Mouse (Mus musculus) layer of hippocampus, adult 8-10 months (tissue): ENCODE measurements around the gene Rnf208. TPM values are rescaled to one million over a fixed set of nuclear protein-coding genes. Genes with fewer than 3 reads are reported as not detected.
A peak's percentile ranks its signal among the peaks of the same experiment; 100 is the strongest.

ENCODE experiments used
- DNase-seq, 2 experiments: peaks; one replicate each; pipeline ENCODE4 v3.0.0; 2022; ENCODE audit warnings: low spot score in 2 of 2
- total RNA-seq, 4 experiments: library from RNA; stranded (reverse); gene quantifications; 2 replicates each; pipeline ENCODE4 v1.2.4; 2022

Rnf208 gene
- total RNA-seq, 4 experiments from 2014 or later, result 219 to 241 (median 229) TPM

DNA sequence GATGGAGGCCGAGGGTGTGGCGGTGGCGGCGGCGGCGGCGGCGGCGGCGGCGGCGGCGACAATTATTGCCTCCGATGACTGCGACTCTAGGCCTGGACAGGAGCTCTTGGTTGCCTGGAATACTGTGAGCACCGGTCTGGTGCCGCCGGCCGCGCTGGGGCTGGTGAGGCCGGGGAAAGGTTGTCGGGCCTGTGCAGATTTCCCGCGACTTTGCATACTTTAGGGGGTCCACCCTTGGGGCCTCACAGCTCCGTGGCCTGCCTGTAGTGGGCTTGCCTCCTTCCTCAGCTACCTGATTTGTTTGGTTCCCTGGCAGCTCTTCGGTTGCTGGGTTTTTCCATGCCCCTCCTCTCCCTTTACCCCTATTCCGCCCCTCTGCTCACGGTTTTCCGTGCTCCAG lies 30.5 kb downstream of the Rnf208 start:
- no peak for DNase-seq

DNA sequence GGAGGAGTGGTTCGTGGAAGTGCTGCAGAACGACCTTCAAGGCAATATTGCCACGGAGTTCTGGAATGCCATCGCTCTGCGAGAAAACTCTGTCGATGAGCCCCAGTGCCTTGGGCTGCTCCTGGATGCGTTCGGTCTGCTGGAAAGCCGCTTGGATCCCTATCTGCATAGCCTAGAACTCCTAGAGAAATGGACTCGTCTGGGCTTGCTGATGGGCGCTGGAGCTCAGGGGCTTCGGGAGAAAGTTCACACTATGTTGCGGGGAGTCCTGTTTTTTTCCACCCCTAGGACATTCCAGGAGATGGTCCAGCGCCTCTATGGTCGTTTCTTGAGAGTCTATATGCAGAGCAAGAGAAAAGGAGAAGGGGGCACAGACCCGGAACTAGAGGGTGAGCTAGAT lies 31.0 kb downstream of the Rnf208 start:
- DNase-seq, result no peak

DNA sequence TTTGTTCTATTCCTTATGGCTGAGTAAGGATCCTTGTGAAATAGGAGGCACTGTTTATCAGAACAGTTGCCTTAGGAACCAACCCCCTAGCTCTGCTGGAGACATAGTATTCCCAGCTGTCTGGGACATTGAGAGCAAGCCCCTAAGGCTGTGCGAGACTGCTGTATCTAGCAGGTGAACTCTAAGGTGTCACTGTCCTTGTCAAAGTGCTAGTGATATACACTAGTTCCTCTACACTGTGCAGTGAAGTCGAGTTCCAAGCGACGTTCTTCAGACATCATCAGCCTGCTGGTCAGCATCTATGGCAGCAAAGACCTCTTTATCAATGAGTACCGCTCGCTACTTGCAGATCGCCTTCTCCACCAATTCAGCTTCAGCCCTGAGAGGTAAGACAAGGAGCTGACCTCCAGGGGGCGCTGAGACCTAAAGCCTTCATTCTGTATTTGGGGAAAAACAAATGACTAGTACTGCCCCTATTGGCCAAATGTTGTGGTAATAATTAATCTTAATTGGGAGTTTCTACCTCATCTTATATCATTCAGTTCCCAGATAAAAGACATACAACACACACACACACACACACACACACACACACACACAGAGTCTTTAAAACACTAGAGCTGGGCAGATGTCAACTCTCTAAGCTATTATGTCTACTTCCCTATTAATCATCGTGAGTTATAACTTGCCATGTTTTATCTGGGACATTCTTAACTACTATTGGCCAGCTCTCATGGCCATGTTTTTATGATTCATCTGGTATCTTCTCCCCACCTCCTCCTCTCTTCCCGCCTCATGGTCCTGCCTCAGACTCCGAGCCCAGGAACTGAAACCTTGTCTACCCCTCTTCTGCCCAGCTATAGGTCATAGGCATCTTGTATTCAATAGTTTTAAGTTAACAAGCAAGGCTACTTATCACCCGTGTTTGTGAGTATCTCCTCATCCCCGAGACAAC lies 37.1 kb downstream of the Rnf208 start:
- peak in 1 of 2 experiments; percentile 87 for DNase-seq

DNA sequence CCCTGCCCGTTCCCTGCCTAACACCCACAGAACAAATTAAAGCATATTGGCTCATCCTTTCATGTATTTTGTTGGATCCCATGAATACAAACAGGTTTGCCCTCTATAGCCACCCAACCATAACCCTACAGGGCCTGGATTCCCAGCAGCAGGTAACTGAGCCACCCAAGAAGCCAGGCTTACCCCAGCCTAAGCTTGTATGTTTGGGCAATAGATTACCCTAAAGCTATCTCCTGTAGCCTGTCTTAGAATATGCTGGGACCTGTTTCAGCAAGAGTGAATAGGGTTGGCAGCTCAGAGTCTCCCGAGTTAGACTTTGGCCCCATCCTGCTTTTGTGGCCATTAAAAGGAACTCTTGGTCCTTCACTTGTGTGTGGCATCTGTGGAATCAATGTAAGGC lies 43.5 kb downstream of the Rnf208 start:
- no peak for DNase-seq

DNA sequence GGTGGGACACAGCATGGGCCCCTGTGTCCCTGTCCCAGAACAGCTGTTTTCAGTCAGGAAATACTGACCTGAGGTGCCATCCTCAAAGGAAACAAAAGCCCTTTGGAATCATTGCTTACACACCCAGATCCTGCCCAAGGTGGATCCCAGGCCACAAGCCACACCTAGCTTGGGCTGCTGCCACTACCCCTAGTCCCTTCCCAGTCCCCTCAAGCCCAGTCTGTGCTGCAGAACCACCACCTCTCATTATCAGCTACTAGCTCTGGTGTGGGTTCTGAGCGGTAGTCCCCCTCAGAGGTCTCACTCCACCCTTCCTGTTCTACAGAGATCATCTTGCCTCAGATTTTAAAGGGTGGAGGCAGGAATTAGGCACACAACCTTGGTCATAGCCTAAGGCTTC lies 44.3 kb downstream of the Rnf208 start:
- no peak for DNase-seq

DNA sequence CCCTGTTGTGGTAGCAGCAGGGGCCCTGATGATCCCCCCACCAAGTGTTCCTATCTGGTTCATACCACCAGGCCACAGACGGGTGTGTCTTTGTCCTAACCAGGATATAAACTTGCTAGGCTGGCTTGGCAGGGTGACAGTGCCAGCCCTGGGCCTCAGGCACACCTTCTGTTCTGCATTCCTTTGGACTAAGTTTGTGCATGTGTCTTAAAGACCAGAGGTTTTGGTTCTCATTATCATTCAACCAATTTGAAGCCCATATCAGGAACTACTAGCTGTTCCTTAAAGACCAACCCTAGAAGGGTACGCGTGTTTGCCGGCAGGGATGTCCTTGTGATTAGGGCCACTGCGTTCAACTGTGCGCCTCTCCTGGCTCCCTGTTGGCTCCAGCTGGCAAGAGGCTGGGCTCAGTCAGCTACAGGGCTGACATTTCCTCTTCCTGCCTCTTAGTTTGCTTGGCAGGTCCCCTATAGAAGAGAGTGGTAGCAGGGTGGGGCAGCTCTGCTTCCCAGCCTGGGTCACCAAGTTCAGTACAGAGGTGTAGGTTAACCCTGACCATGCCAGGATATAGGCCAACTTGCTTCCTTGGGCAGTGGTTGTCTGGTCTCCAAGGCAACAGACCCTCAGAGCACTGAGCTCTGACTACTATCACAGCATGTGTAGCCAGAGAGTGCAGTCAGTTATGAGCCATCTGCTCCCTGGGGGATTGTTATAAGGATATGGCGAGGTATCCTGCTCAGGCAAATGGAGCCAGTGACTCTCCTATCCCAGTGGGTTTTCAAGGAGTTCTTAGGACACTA lies 45.0 kb downstream of the Rnf208 start:
- no peak for DNase-seq

DNA sequence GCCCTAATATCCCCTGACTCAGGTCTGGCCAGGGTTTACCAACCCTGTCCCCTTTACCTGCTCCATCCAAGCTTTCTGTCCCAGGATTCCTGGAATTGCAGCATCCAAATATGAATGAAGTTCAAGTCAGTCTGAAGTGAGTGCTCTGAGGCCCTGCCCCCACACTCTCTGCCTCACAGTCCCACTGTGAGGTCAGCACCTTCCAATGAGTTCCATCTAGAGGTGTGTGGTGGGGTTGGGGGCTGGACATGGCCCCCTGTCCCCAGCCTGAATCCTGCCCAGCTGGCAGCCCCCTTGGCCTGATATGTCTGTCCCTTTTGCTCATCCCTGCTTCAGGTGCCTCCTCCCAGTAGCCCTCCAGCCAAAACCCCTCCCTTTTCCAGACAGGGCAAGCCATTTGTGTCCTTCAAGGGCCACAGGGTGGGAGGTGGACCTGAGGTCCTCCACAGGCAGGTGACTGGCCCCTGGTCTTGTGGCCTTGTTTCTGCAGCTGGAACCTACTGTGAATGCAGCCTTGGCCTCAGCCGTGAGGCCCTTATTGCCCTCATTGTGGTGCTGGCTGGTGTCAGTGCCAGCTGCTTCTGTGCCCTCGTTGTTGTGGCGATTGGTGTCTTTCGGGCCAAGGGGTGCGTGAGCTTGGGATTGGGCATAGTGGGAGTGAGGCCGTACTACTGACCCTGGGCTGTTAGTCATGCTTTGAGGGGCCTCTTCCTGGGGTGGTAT lies 46.0 kb downstream of the Rnf208 start, which contains the start of gene Tmem210:
TSS of gene Tmem210 (plus strand) at position 219 of the 723 bp plus-strand sequence.
- DNase-seq, result no peak

DNA sequence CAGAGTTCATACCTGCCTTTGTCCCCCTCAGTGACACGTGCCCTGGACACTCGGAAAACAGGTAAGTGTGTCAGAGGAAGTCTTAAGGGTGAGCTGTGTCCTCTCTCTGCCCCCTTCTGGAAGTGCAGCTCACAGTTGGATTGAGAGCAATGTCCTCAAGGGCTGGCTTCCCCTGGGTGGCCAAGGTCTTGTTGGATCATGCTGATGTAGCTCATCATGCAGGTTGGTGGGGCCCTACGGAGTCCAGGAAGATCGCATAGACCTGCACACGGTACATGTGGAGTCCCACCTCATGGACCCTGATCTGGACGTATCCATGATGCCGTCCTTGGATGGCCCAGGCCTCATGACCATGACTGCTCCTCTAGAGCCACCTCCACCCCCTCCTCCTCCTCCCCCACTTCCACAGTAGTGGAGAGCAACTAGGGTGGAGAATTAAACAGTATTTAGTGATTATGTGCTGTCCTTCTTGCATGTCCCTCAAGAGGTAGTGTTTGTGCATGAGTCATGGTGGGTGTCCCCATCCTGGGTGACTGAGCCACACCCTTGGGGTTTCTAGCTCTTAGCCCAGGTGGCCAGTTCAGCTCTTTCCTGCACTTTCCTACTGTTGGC lies 46.8 kb downstream of the Rnf208 start:
- no peak for DNase-seq

DNA sequence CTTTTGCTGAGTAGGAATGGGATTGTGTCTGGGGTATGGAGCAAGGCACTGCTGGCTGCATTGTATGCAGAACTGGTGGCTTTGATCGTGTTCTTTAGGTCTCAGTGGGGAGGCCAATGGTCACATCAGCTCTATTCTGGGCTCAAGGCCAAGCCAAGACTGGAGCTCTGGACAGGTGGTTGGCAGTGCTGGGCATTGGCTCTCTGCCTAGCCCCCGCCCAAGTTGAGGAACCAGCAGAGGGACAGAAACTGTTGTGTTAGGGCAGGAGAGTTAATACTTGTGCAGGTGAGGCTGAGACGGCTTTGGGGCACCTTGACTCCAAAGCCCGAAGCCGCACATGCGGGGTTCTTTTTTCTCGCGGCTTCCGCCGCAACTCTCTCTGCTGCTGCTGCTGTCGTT lies 47.6 kb downstream of the Rnf208 start, which contains the start of gene Lrrc26:
TSS of gene Lrrc26 (plus strand) at position 265 of the 400 bp plus-strand sequence.
- DNase-seq, result no peak

DNA sequence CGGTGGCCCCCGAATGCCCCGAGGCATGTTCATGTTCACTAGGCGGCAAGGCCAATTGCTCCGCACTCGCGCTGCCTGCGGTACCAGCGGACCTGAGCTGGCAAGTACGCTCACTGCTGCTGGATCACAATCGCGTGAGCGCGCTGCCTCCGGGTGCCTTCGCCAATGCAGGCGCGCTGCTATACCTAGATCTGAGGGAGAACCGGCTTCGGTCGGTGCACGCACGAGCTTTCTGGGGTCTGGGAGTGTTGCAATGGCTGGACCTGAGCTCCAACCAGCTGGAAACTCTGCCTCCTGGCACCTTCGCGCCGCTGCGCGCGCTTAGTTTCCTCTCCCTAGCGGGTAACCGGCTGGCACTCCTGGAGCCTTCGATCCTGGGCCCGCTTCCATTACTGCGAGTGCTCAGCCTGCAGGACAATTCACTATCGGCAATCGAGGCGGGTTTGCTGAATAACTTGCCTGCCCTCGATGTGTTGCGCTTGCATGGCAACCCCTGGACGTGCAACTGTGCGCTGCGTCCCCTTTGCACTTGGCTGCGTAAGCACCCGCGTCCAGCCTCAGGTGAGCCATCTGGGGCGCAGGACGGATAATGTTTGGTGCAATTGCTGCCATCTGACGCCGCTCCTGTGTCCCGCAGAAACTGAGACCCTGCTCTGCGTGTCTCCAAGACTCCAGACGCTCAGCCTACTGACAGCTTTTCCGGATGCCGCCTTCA lies 48.2 kb downstream of the Rnf208 start:
- peak in 1 of 2 experiments; percentile 74 for DNase-seq

DNA sequence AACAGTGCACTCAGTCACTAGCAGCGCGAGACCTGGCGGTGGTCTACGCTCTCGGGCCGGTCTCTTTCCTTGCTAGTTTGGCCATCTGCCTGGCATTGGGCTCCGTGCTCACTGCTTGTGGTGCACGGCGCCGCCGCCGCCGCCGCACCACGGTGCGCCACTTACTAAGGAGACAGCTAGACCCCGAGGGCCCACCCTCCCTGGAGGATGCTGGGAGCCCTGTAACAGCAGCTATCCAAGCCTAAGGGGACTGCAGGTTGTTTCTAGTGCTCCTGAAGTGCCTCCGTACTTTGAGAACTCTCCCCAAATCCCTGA lies 48.7 kb downstream of the Rnf208 start:
- DNase-seq, result peak in 1 of 2 experiments; percentile 58

DNA sequence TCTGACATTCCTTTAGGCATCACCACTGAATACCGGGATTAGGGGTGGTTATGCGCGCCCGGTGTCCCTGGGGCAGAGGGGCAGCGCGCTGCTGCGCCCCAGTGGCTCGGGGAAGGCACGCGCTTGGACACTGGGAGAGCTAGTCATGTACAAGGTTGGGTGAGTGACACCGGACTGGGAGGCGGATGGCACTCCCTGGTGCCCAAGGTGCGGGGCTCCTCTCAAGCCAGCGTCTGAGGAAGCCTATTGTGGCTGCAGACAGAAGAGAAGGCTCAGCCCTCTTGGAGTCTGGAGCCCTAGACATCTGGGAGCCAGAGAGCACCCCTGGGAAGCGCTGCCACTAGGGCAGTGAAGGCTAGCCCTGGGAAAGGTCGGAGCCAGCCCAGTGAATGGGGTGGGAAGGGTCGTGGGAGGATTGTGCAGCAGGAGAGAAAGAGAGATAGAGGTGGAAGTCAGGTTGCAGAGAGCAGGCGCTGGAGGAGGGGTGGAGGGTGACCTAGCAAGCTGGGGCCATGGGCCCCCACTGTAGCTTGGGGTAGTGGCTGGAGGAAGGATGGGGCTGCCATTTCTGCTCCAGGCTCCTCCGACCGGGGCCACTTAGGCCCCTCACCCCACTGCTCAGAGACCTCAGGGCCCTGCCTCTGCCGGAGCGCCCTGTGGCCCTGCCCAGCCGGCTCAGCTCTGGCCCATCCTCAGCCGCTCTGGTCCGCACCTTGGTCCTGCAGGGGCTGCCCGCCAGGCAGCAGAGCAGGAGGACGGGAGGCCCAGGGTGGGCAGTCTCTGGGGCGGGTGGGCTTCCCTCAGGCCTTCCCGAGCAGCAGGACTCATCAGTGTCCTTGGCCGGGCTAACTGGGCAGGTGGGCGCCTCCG lies 49.4 kb downstream of the Rnf208 start:
- no peak for DNase-seq

DNA sequence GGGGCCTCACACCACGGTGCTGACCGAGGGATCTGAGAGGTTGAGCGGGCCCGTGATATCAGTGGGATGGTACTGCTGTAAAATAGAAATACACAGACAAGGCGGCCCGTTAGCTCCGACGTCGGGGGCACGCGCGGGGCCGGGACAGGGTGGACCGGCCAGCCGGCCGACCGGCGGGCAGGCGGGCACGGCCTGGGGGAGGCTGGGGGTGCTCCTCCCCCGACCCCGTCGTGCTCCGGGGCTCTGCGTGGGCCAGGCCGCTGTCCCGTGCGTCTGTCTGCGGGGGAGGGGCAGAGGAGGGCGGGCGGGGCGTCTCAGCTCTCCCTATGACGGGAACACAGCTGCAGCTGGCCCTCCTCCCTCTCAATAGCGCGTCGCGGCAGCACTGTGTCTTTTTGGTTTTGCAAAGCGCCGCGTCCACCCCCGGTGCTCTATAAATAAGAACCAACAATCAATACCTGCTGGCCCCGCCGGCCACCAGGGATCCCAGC lies 50.0 kb downstream of the Rnf208 start:
- DNase-seq, result peak in 1 of 2 experiments; percentile 38

DNA sequence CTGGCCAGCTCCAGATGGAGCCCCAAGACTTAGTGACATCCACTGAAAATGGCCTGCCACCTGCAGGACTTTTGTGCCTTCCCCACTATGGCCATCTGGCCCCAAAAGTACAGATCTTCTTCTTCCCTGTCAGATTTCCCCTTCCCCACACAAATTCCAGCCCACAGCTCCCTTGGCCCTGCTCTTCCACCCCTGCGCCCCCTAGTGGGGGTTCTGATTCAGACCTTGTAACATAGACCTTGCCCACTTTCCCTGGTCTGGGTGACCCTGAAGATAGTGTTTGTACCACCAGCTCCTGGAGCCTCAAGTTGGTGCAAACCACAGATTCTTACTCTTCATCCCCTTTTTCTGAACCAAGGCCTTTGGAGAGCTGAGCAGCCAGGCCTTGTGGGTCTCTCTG lies 50.8 kb downstream of the Rnf208 start:
- DNase-seq, result peak in 1 of 2 experiments; percentile 66

DNA sequence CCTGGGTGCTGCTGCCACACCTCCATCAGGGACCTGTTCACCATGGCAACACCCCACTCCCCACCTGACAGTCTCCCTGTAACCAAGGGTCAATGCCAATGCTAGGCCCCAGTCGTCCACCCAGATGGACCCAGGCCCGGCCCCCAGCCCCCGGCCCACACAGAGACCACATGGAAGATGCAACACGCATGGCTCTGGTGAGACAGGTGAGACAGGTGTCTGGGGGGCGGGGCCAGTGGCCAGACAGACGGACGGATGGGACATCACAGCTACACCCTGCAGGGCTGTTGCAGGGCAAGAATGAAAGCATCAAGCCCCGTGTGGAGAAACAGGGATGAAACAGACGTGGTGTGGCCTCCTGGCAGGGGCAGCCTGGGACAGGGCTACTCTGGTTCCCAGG lies 51.7 kb downstream of the Rnf208 start:
- DNase-seq, result no peak
